Mouse (Mus musculus): ENCODE results near the gene Hspbap1. TPM values are rescaled to one million over a fixed set of nuclear protein-coding genes. Genes with fewer than 3 reads are reported as not detected.
A peak's percentile ranks its signal among the peaks of the same experiment; 100 is the strongest.

The Hspbap1 gene
- polyA plus RNA-seq, 1 experiment from 2014 or later = 27.1 TPM

- Histone ChIP-seq H3K27me3 (ENCODE audit: low read depth, poor library complexity, severe bottlenecking) (peaks cover 51% of the 10 kb centered on the region), H3K27ac (peak within 1 kb of the TSS; percentile 76), H3K4me1 (peaks cover 18% of the 10 kb centered on the region), H3K36me3 (no peaks in the 10 kb centered on the region), H3K9me3 (replicated peaks) (no peaks in the 10 kb centered on the region), H3K4me3 (peak within 1 kb of the TSS; percentile 72)
- peak; percentile 65 for DNase-seq (ENCODE audit: low spot score)
- WGBS = 2% methylated on average over 38 of the region's 38 CpGs
Measured at GRCm38 (mm10) chr16:35871048-35871851, 101.1 kb downstream of the Hspbap1 start, which contains the start of gene Parp14. Gene Parp14, minus strand, starts transcription at chr16:35871544.

GRCm38 (mm10) chr16:35871898-35872297 lies 101.7 kb downstream of the Hspbap1 start:
- Histone ChIP-seq H3K27ac (no peak overlapping the region), H3K9me3 (replicated peaks) (no peaks in the 10 kb centered on the region), H3K4me1 (peaks cover 18% of the 10 kb centered on the region), H3K27me3 (ENCODE audit: low read depth, poor library complexity, severe bottlenecking) (peaks cover 51% of the 10 kb centered on the region), H3K36me3 (no peaks in the 10 kb centered on the region), H3K4me3 (peak overlapping the region; percentile 72)
- 19% methylated on average over 12 of the region's 12 CpGs for WGBS
- DNase-seq (ENCODE audit: low spot score) = peak; percentile 48

DNA sequence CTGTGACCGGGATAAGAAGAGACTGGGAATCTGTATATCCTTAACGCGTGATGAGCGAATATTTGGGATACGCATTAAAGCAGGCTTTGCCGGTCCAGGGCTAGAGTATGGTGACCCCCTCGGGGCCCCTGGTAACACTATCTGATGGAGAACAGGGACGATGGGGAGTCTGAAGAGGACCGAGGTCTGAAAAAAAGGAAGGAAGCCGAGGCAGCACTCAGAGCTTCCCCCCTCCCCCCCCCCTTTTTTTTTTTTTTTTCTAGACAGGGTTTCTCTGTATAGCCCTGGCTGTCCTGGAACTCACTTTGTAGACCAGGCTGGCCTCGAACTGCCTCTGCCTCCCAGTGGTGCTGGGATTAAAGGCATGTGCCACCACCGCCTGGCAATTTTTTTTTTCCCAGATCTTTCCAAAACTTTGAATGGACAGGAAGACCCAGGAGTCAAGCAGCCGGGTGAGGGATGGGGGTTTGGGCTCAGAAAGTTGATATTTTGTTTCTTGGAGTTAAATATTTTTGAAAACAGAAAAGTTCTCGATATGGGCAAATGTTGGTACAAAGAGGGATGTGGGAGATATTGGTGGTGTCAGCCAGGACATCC lies 102.3 kb downstream of the Hspbap1 start:
- peak; percentile 28 for DNase-seq (ENCODE audit: low spot score)
- 0 out of 2 replicates have a peak overlapping the region, but pooled peaks have one; percentile 6 for H3K4me3 ChIP-seq
- no peak overlapping the region for H3K27ac ChIP-seq
- no peaks in the 10 kb centered on the region for H3K9me3 ChIP-seq (replicated peaks)
- H3K4me1 ChIP-seq = peaks cover 18% of the 10 kb centered on the region
- 34% methylated on average over 14 of the region's 14 CpGs for WGBS
- no peaks in the 10 kb centered on the region for H3K36me3 ChIP-seq
- H3K27me3 ChIP-seq (ENCODE audit: low read depth, poor library complexity, severe bottlenecking) = peaks cover 51% of the 10 kb centered on the region

DNA sequence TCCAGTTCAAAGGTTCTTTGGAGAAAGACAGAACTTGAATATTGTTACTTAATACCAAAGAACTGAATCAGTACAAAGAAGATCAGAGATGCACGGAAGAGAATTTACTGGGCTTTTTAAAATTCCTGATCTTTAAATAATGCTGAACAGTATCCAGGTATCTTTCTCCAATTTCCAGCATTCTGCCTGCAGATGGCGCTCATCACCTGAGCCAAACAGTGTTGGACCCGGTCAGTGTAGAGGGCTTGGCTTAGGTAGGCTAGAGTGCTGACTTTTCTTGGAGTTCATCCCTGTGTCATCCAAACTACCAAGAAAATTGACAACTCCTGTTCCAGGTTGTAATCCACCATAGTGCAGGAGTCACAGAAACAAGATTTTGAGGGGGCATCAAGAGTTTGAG lies 104.2 kb downstream of the Hspbap1 start:
- peaks cover 44% of the 10 kb centered on the region for H3K27me3 ChIP-seq (ENCODE audit: low read depth, poor library complexity, severe bottlenecking)
- no peak overlapping the region for H3K27ac ChIP-seq
- DNase-seq (ENCODE audit: low spot score) = peak; percentile 32
- H3K9me3 ChIP-seq (replicated peaks) = no peaks in the 10 kb centered on the region
- H3K4me1 ChIP-seq = peaks cover 18% of the 10 kb centered on the region
- H3K36me3 ChIP-seq = no peaks in the 10 kb centered on the region
- WGBS = 35% methylated on average over 3 of the region's 3 CpGs
- H3K4me3 ChIP-seq = no peak overlapping the region

Other genes with a start within 250 kb of the Hspbap1 start
- 2.0 and 3.4 TPM in 2 replicates for gene Sema5b, start 229.2 kb upstream of the Hspbap1 start, polyA plus RNA-seq (2016; fragmentation: Nextera tagmentation; extraction: Ambion mirVana)
- gene Dirc2, start 1.0 kb upstream of the Hspbap1 start, polyA plus RNA-seq (2016; fragmentation: Nextera tagmentation; extraction: Ambion mirVana) = 10.7 and 13.3 TPM in 2 replicates
- 0.19 and 0.24 TPM in 2 replicates for gene Parp14, start 101.2 kb downstream of the Hspbap1 start, polyA plus RNA-seq (2016; fragmentation: Nextera tagmentation; extraction: Ambion mirVana)
- gene Parp9, start 168.1 kb downstream of the Hspbap1 start, polyA plus RNA-seq (2016; fragmentation: Nextera tagmentation; extraction: Ambion mirVana) = 1.5 and 2.5 TPM in 2 replicates
- gene Dtx3l, start 168.8 kb downstream of the Hspbap1 start, polyA plus RNA-seq (2016; fragmentation: Nextera tagmentation; extraction: Ambion mirVana) = 1.8 and 2.7 TPM in 2 replicates
- 58.0 and 59.0 TPM in 2 replicates for gene Kpna1, start 208.4 kb downstream of the Hspbap1 start, polyA plus RNA-seq (2016; fragmentation: Nextera tagmentation; extraction: Ambion mirVana)